Mouse (Mus musculus): ENCODE data around the gene Nt5c3.
"Not testable (repeated sequence)": the region's sequence is repeated elsewhere in the genome, so short reads cannot be mapped to it uniquely, and the experiment has no call there.

Nt5c3 gene

DNA sequence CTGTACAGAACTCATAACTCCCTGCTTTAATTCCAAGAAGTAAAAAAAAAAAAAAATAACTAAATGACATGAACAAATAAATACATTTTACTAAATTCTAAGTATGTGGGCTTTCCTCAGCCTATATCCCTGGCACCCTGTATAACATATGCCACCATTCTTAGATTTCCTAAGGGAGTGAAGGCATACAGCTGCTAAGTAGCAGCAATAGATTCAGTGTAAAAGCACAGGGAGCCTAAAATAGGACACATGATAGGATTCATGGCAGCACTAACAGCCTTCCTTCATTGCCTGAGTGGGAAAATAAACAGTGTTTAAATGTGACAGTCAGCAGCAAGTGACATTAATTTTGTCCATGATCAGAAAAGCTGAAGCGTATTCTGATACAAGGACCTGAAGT is 19.4 kb downstream of the Nt5c3 start:
- DNase-seq (ENCODE audit: low spot score) = no peak

DNA sequence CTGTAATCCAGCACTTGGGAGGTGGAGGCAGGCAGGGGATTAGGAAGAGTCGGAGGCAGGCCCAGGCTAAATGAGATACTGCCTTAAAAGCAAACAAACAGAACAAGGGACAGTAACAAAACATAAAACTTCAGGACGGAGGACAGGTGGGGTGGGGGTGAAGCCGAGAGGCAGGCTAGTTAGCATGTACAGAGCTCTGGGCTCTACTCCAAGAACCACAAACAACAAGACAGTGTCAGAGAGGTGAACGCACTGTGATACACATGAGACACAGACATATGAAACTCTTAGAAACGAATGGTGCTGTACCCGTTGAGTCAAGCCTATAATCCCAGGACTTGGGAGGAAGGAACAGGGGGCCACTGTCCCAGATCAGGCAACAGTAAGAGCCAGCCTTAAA is 19.9 kb downstream of the Nt5c3 start:
- DNase-seq (ENCODE audit: low spot score) = no peak

DNA sequence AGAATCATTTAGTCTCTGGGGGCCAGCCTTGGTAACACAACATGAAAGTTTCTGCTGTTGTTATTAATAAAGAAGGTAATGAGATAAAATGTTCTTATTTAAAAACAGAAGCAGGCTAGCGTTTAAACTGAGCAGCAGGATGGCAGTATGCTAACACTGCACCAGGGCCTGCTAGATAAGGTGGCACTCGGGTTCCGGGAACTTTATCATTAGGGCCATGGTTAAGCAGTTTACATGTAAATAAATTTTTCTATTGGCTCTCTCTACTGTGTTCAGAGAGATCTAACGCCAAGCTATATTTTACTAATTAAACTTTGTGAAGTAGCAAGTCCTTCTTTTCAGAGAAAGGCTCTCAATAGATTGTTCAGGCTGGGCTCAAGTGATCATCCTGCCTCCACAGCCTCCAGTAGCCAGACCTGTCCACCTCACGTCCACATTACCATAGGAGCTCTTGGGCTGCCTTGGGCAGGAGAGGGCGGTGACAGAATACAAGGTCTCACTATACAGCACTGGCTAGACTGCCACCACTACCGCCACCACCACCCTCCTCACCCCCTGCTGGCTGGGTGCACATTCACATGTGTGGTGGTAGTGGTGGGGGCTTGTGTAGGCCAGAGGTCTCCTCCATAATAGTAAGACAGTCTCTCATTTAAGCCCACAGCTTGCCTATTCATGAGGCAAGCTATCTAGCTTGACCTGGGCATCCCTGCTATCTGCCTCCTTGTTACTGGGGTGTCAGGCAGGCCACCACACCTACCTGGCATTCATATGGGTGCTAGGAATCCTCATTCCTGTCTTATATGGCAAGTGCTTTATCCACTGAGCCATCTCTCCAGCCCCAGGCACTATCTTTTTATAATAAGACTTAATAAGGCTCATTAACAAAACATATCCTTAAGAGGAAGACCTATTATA is 20.9 kb downstream of the Nt5c3 start:
- no peak for DNase-seq (ENCODE audit: low spot score)

DNA sequence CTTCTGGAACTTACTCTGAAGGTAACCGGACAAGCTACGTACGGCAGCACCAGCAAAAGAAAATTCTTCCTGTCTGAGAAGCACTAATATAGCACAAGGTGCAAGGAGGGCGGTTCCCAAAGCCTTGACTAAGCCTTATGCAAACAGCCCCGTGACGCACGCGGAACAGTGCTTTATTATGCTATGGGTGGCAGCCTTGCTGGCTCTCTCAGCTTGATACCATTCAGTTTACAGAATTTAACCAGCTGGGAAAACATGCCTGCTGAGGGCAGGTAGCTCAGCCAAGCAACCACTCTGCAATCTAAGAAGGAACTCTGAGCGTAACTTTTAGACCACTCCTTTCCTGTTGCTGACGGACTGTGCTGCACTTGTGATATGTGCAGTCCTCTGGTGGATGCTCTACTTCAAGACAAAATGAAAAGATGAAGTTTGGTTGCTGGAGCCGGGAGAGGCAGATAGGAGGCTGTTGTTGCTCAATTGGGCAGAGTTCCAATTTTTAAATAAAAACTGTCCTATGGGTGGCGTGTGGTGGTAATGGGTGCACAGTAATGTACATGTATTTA is 21.8 kb downstream of the Nt5c3 start:
- DNase-seq (ENCODE audit: low spot score) = no peak

DNA sequence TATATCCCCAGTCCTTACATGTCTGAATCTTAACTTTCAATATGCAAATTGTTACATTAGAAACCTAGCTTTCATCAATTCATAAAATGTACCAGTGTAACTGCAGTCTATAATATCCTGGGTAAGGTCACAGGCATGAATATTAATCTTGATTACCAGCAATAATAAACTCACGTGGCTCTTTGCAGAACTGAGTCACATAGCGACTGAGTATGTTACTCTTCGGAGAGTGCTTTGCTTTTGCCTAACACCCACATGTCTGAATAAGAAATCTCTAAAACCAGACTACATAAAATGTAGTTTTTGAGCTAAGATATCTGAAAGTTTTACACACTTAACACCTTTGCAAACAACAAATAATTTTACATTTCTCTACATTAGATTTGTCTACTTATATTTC is 22.4 kb downstream of the Nt5c3 start:
- DNase-seq (ENCODE audit: low spot score) = no peak

DNA sequence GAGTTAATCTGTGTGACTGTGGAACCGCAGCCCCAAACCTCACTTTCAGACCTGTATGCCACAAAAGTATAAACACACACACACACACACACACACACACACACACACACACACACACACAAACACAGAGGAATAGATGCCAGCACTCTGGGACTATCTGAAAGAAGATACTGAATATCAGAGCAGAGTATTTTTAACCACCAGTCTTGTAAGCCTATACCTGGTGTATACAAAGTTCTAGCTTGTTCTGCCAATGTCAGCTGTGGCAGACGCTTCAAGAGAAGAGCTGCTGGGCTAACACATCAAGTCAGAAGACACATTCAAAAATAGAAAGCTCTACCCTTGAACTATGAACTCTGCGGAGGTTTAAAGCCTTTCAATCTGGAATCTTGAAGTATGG is 24.1 kb downstream of the Nt5c3 start:
- DNase-seq (ENCODE audit: low spot score) = no peak

DNA sequence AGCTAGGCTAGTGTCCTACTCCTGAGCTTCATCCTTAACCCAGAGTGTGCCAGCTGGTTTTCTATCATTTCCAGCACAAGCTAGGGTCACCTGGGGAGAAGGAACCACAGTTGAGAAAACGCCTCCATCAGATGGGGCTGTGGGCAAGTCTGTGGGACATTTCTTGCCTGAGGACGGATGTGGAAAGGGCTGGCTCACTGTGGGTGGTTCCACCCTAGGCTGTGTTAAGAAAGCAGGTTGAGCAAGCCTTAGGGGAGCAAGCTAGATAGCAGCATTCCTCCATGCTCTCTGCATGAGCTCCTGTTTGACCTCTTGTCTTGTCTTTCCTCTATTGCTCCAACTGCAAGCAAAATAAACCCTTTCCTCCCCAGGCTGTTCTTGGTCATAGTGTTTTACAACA is 33.0 kb downstream of the Nt5c3 start:
- no peak for DNase-seq (ENCODE audit: low spot score)

DNA sequence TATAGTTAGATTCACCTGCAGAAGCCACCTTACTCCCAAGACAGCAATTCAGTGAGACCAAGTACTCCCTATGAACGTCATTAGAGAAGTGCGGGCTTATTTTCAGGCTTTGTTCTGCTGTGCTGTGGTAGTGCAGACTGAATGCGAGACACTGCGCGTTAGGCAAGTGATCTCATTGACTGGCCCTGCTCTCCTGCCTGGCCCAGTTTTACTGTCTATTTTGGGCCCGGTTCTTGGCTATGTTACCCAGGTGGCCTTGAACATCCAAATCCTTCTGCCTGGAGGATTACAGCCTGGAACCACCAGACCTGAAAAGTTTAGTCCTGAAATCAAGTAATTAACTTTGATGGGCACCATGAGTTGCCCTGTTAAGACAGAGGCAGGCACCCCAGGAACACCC is 35.2 kb downstream of the Nt5c3 start:
- DNase-seq (ENCODE audit: low spot score) = no peak

DNA sequence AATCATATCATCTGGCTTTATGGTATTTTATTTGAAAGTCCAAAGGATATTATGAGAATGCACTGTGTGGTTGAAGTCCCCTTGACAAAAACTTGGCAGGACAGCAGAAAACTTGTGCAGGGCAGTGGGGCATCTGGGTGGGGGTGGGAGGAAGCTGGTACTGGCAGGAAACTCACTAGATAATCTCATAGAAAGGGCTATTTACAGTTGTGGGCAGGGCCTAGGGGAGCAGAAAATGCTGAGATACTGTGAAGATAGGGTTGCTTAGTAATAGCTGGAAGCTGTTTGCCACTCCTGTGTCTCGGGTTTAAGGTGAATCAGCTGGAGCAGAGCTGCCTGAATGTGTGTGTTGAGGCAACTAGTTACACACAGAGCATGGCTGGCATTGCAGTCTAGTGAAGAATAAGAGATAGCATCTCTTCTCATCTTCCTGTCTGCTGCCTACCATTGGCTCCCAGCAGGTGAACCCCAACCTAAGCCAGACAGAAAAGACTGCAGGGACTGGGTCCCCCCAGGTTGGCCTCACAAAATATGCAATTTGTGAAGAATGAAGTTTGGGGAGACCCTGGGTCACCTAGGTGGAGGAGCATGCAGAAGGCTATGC is 44.3 kb downstream of the Nt5c3 start:
- no peak for DNase-seq (ENCODE audit: low spot score)

DNA sequence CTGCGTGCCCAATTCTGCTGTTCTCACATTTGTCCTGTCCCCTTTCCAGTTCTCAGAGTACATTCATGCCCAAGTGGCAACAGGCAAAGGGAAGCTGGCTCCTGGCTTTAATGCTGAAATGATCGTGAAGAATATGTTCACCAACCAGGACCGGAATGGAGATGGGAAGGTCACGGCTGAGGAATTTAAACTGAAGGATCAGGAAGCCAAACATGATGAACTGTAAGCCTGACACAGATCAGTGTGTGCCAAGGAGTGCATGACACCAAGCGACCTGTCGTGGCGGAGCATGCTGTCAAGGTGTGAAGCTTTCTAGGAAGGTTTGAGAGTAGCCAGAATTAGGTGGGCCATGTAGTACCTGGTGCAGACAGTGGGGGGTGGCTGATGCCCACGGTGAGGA is 45.7 kb downstream of the Nt5c3 start:
- no peak for DNase-seq (ENCODE audit: low spot score)

DNA sequence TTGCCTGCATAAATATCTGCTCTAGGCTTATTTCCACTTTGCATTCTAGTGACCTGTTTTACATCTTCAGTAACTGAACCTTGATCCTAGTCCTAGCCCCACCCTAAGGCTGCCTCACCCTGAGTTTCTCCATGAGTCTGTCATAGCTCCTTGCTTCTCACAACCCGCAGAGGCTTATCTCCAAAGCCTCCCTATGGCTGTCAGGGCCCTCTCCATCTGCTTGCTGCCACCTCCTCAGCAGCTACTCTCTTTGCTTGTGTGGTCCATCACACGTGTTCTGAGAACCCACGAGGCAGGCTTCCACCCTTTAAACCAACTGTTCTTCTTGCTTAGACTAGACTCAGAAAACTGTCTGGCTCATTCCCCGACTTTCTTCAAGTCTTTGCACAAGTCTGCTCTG is 46.9 kb downstream of the Nt5c3 start:
- no peak for DNase-seq (ENCODE audit: low spot score)

DNA sequence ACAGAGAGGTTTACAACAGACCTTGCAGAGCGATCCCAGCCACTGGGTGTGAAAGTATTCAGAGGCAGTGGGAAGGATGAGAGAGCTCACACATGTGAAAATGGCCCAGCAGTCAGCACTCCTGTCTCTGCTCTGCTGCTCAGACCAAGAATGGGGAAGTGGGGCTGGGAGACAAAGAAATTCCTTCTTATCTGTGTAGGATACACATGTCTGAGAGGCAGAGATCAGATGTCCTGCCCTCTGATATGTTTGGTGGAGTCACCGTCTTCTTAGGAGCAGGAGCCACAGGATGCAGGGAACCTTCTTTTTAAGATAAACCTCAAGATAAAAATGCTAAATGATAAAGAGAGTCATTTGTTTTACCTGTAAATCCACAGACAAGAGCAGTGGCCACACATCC is 53.7 kb downstream of the Nt5c3 start:
- no peak for DNase-seq (ENCODE audit: low spot score)

DNA sequence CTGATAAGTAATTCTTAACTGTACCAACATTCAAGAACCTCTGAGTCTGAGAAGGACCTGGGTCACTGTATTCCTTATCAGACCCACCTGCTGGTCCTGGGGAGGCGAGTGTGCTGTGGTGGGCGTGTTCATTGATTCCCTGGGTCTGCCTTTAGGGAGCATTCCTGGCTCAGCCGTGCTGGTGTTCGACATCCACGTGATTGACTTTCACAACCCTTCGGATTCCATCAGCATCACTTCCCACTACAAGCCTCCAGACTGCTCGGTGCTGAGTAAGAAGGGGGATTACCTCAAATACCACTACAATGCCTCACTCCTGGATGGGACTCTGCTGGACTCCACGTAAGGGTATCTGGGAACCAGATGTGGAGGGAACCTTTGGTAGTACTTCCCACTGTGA is 55.2 kb downstream of the Nt5c3 start:
- DNase-seq (ENCODE audit: low spot score) = no peak

DNA sequence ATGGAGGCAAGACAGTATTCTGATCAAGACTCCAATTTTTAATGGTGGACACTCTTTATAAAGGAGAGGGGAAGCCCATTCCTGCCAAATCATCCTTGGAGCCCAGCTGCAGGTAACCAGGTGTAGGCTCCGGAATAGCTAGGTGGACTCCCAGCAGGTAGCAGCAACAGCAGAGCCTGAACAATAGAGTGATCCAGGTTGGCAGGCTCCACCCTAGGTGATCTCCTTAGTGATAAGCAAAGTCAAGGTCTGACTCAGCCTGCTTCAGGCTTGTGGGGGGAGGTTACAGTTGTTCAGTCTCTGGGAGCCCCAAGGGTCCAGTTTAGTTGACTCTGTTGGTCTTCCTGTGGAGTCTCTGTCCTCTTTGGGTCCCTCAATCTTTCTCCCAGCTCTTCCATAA is 56.8 kb downstream of the Nt5c3 start:
- not testable (repeated sequence) for DNase-seq (ENCODE audit: low spot score)

DNA sequence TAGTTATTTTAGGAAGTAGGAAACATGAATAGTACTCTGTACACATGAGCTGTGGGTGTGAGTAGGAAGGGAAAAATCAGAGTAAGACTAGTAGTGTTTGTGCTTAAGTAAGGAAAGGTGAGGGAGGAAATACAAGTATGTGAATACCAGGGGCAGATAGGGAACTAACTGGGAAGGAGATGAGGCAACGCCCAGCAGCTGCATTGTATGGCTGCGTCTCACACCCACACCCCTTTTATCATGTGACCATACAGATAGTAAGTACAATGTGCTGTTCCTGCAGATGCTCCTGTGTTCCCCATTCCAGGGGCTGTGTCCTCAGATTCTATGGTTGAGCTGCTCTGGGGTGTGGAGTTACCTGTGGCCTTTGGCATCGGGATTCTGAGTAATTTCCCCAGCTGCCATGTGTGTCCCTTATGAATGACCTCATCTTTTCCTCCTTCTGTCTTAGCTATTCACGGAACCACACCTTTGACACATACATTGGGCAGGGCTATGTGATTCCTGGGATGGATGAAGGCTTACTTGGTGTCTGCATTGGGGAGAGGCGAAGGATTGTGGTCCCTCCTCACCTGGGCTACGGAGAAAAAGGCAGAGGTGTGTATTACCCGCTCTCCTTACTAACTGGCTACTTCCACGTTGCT is 63.4 kb downstream of the Nt5c3 start:
- DNase-seq (ENCODE audit: low spot score) = no peak

DNA sequence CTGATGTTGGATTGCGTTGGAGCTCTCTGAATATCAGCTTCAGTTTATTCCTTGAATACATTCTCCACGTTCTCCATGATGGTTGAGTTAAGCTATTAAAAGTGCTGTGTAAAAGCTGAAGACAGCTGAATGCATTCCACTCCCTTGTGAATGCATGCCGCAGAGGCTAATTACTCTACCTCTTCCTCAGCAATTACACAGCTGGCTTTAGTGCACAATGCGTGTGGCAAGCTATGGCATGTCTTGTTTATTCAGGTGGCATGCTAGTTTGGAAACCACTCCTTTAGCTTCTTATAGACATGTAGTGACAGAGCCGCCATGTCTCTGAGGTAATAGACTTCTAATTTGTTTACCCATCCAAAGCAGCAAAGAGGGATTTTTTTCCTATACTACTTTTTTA is 67.0 kb downstream of the Nt5c3 start:
- no peak for DNase-seq (ENCODE audit: low spot score)

DNA sequence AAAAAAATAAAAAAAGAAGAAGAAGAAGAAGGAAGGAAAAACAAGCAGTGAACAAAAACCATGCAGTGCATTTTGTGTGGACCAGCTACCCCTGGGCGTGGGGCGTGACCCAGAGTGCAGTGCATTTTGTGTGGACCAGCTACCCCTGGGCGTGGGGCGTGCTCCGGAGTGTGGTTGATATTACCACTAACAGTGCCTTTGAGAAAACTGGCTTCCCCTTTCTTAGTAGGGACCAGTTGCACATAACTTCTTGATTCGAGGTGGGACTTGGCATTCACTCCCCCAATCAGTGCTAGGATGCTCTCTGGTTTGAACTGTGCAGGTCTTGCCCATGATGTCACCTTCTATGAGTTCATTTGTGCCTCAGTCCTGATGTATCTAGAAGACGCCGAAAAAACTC is 68.9 kb downstream of the Nt5c3 start:
- DNase-seq (ENCODE audit: low spot score) = no peak

DNA sequence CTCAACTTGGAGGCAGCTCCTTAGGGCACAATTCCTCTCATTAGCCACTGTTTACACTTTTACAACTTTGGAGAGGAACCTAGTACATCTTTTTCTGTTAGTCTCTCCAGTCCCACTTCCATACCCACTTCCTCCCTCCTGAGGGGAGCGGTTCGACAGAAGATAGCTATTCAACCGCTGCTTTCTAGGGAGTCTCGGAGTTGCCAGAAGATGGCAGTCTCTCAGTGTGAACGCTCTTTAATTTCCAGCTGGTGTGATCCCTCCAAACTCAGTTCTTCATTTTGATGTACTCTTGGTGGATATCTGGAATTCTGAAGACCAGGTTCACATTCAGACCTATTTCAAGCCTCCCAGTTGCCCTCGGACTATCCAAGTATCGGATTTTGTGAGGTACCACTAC is 73.4 kb downstream of the Nt5c3 start:
- DNase-seq (ENCODE audit: low spot score) = no peak

DNA sequence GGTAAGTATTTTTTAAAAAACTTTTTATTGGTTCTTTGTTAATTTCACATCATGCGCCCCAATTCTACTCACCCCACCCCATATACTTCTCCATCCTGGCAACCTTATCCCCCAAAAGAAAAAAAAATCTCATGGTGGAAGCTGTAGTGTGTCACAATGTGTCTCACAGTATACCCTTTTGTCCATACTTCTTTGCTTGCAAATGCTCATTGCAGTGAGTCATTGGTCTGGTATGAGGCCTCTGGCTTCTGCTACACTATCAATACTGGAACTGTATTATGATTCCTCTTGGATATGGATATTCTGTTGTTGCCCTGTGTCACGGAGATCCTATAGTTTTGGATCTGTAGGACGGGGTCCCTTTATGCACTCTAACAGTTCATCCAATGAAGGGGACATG is 74.8 kb downstream of the Nt5c3 start:
- no peak for DNase-seq (ENCODE audit: low spot score)

DNA sequence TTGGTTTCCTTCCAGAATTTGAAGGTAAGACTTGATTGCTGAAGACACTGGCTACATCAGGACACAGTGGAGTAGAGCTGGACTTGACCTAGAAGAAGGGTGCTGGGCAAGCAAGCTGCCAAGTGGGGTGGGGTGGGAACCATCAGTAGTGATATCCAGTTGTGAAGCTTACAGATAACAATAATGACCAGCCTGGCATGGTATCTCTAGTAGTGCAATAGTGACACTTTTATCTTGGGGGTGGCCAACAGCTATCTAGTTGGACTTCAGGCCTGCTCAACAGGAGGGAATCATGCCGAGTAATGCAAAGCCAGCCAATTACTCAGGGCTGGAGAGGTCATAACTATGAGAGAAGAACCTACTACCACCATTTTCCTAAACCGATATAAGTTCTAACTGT is 79.4 kb downstream of the Nt5c3 start:
- no peak for DNase-seq (ENCODE audit: low spot score)

DNA sequence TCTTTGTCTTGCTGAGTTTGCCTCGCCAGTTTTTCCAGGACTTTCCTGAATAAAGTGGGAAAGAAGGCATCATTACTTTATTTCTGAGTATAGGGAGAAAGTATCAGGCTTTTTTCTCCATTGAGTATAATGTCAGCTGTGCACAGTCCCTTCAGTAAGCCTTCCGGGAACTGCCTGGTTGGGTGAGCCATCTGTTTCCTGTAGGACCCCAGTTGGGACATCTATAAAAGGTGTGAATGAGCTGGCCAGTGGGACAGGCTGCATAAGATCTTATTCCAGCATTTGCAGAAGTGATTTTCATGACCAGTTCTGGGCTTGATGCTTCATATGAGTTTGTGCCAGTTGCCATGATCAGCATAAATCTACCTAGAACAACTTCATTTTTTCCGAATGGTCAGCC is 80.5 kb downstream of the Nt5c3 start:
- DNase-seq (ENCODE audit: low spot score) = no peak

DNA sequence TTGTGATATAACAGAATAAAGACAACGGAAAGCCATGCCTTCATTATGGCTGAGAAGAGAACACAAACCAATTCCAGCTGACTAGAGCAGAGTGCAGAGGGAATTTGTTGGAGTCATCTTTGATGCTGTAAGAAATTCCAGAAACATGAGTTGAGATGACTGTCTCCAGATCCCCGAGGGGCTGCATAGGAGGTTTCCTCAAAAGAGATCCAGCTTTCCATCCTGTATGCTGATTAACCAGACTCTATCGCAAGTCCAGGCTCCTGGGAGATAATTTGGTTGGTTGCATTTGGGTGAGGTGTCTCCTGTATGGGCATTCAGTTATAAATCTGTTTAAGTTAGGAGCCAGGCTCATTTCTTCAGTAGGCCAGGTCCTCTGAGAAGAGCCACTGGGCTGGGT is 86.1 kb downstream of the Nt5c3 start:
- no peak for DNase-seq (ENCODE audit: low spot score)

DNA sequence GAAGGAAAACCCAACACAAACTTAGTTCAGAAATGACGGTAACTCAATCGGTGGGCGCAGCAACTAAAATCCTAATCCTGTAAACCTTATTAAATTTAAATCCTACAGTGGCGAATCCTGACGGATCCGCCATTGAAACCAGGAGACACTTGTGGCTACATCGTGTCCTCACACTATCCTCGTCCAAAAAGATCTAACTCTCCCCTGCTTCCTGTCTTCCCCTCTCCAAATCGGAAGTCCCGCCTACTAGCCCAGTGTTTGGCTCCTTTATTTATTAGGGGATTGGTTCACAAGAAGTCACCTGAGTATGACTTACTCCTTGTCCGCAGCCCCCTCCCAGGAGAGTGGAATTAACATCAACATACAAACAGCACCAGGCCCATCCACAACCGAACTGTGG is 86.6 kb downstream of the Nt5c3 start:
- no peak for DNase-seq (ENCODE audit: low spot score)

All from testis, postnatal 10 days (tissue).